Mouse (Mus musculus): ENCODE measurements around the gene Selenoh.

GRCm38 (mm10) chr2:84636231-84636741, 34.3 kb downstream of the Selenoh start:
- TF ChIP-seq POLR2A (IDR thresholded peaks at IDR 0.05; ENCODE audit: control insufficient read depth, low read depth, low read length) (no peak), CTCF (IDR thresholded peaks at IDR 0.05; ENCODE audit: control insufficient read depth, insufficient read depth, insufficient replicate concordance, low read depth, low read length) (no peak)
